Mouse (Mus musculus): ENCODE measurements around the gene Cers1. TPM values are rescaled to one million over a fixed set of nuclear protein-coding genes. Genes with fewer than 3 reads are reported as not detected.

Gene Cers1
- polyA plus RNA-seq, 1 experiment from 2014 or later, result 3.6 TPM

- 10% methylated on average over 15 of the region's 15 CpGs for WGBS
- Histone ChIP-seq H3K9ac (no peak overlapping the region; the same call in 1 of the 2 replicates), H3K4me1 (ENCODE audit: insufficient read depth) (peaks cover 18% of the 10 kb centered on the region), H3K27ac (ENCODE audit: low read depth) (no peak overlapping the region), H3K9me3 (ENCODE audit: low read depth, low read length) (no peaks in the 10 kb centered on the region), H3K4me2 (peak overlapping the region; percentile 84), H3K27me3 (ENCODE audit: insufficient read depth, low read length) (no peaks in the 10 kb centered on the region), H3K4me3 (ENCODE audit: low read depth, low read length) (peak overlapping the region; percentile 54), H3K36me3 (ENCODE audit: insufficient read depth) (peaks cover 17% of the 10 kb centered on the region)
- peak; percentile 26 for TF ChIP-seq CTCF (IDR thresholded peaks at IDR 0.05; ENCODE audit: low read depth)
- ATAC-seq (ENCODE audit: insufficient read depth), result peak; percentile 79
- DNase-seq, result peak; percentile 95
Observed at GRCm38 (mm10) chr8:70316511-70317504, 1.2 kb downstream of the Cers1 start.

- no peak overlapping the region for H3K27ac ChIP-seq (ENCODE audit: low read depth)
- H3K4me2 ChIP-seq, result no peak overlapping the region
- no peak for TF ChIP-seq CTCF (IDR thresholded peaks at IDR 0.05; ENCODE audit: low read depth)
- no peak for DNase-seq
- no peaks in the 10 kb centered on the region for H3K27me3 ChIP-seq (ENCODE audit: insufficient read depth, low read length)
- H3K9ac ChIP-seq, result no peak overlapping the region
- ATAC-seq (ENCODE audit: insufficient read depth), result no peak
- no peaks in the 10 kb centered on the region for H3K9me3 ChIP-seq (ENCODE audit: low read depth, low read length)
- no peak overlapping the region for H3K4me3 ChIP-seq (ENCODE audit: low read depth, low read length)
- H3K36me3 ChIP-seq (ENCODE audit: insufficient read depth), result peaks cover 8% of the 10 kb centered on the region
- 80% methylated on average over 5 of the region's 5 CpGs for WGBS
- peaks cover 18% of the 10 kb centered on the region for H3K4me1 ChIP-seq (ENCODE audit: insufficient read depth)
Observed at GRCm38 (mm10) chr8:70317872-70318271, 2.3 kb downstream of the Cers1 start.

- Histone ChIP-seq H3K4me3 (ENCODE audit: low read depth, low read length) (no peak overlapping the region), H3K9ac (no peak overlapping the region), H3K36me3 (ENCODE audit: insufficient read depth) (no peaks in the 10 kb centered on the region), H3K4me2 (no peak overlapping the region), H3K4me1 (ENCODE audit: insufficient read depth) (no peaks in the 10 kb centered on the region), H3K9me3 (ENCODE audit: low read depth, low read length) (no peaks in the 10 kb centered on the region), H3K27ac (ENCODE audit: low read depth) (no peak overlapping the region), H3K27me3 (ENCODE audit: insufficient read depth, low read length) (no peaks in the 10 kb centered on the region)
- 91% methylated on average over 3 of the region's 3 CpGs for WGBS
- ATAC-seq (ENCODE audit: insufficient read depth) (no peak), DNase-seq (no peak)
- TF ChIP-seq CTCF (IDR thresholded peaks at IDR 0.05; ENCODE audit: low read depth), result peak; percentile 11; the same call in 1 of the 2 replicates
Observed at GRCm38 (mm10) chr8:70323716-70324115, 8.1 kb downstream of the Cers1 start.

GRCm38 (mm10) chr8:70327512-70327911 lies 11.9 kb downstream of the Cers1 start:
- DNase-seq (no peak), ATAC-seq (ENCODE audit: insufficient read depth) (no peak)
- 84% methylated on average over 6 of the region's 6 CpGs for WGBS
- no peak overlapping the region for H3K4me3 ChIP-seq (ENCODE audit: low read depth, low read length)
- H3K36me3 ChIP-seq (ENCODE audit: insufficient read depth), result peaks cover 19% of the 10 kb centered on the region
- no peaks in the 10 kb centered on the region for H3K9me3 ChIP-seq (ENCODE audit: low read depth, low read length)
- H3K4me1 ChIP-seq (ENCODE audit: insufficient read depth), result peaks cover 13% of the 10 kb centered on the region
- H3K4me2 ChIP-seq, result no peak overlapping the region
- no peaks in the 10 kb centered on the region for H3K27me3 ChIP-seq (ENCODE audit: insufficient read depth, low read length)
- H3K27ac ChIP-seq (ENCODE audit: low read depth), result no peak overlapping the region
- no peak overlapping the region for H3K9ac ChIP-seq
- TF ChIP-seq CTCF (IDR thresholded peaks at IDR 0.05; ENCODE audit: low read depth), result no peak

- Histone ChIP-seq H3K9ac (peak within 1 kb of the TSS; percentile 29), H3K9me3 (ENCODE audit: low read depth, low read length) (no peaks in the 10 kb centered on the region), H3K27ac (ENCODE audit: low read depth) (no peak within 1 kb of the TSS), H3K4me3 (ENCODE audit: low read depth, low read length) (peak within 1 kb of the TSS; percentile 10), H3K27me3 (ENCODE audit: insufficient read depth, low read length) (no peaks in the 10 kb centered on the region), H3K4me2 (peak within 1 kb of the TSS; percentile 50), H3K36me3 (ENCODE audit: insufficient read depth) (peaks cover 36% of the 10 kb centered on the region), H3K4me1 (ENCODE audit: insufficient read depth) (peaks cover 13% of the 10 kb centered on the region)
- 28% methylated on average over 14 of the region's 14 CpGs for whole genome bisulfite sequencing
- ATAC-seq (ENCODE audit: insufficient read depth) (no peak), DNase-seq (peak; percentile 57)
- no peak for TF ChIP-seq CTCF (IDR thresholded peaks at IDR 0.05; ENCODE audit: low read depth)
Observed at GRCm38 (mm10) chr8:70329124-70329834, 13.7 kb downstream of the Cers1 start, which contains the start of gene Gdf1. Gene Gdf1 (plus strand): TSS chr8:70329817.

GRCm38 (mm10) chr8:70329835-70330740 lies 14.5 kb downstream of the Cers1 start:
- H3K4me3 ChIP-seq (ENCODE audit: low read depth, low read length), result peak overlapping the region; percentile 10
- no peak for TF ChIP-seq CTCF (IDR thresholded peaks at IDR 0.05; ENCODE audit: low read depth)
- ATAC-seq (ENCODE audit: insufficient read depth) (peak; percentile 47), DNase-seq (no peak)
- no peak overlapping the region for H3K27ac ChIP-seq (ENCODE audit: low read depth)
- H3K4me1 ChIP-seq (ENCODE audit: insufficient read depth), result peaks cover 13% of the 10 kb centered on the region
- H3K4me2 ChIP-seq, result peak overlapping the region; percentile 50
- H3K27me3 ChIP-seq (ENCODE audit: insufficient read depth, low read length), result no peaks in the 10 kb centered on the region
- H3K36me3 ChIP-seq (ENCODE audit: insufficient read depth), result peaks cover 44% of the 10 kb centered on the region
- H3K9me3 ChIP-seq (ENCODE audit: low read depth, low read length), result no peaks in the 10 kb centered on the region
- 7% methylated on average over 45 of the region's 45 CpGs for WGBS
- peak overlapping the region; percentile 29 for H3K9ac ChIP-seq
